Mouse (Mus musculus): ENCODE data around the gene Mapk6. TPM values are rescaled to one million over a fixed set of nuclear protein-coding genes. Genes with fewer than 3 reads are reported as not detected.

Mapk6 gene
- polyA plus RNA-seq, 1 experiment from 2014 or later: 49.8 TPM

- Histone ChIP-seq H3K36me3 (no peaks in the 10 kb centered on the region), H3K4me1 (0 out of 2 replicates have a peak, but pooled peaks cover 9% of the 10 kb centered on the region), H3K4me2 (no peak overlapping the region), H3K9ac (no peak overlapping the region), H3K27me3 (no peaks in the 10 kb centered on the region), H3K9me3 (no peaks in the 10 kb centered on the region), H3K27ac (no peak overlapping the region), H3K4me3 (no peak overlapping the region)
- no peak for ATAC-seq (ENCODE audit: insufficient number of reproducible peaks, low FRiP score, low TSS enrichment, low read depth)
- WGBS: 74% methylated on average over 6 of the region's 6 CpGs
Measured at GRCm38 (mm10) chr9:75434872-75435271, 25.1 kb upstream of the Mapk6 start.

DNA sequence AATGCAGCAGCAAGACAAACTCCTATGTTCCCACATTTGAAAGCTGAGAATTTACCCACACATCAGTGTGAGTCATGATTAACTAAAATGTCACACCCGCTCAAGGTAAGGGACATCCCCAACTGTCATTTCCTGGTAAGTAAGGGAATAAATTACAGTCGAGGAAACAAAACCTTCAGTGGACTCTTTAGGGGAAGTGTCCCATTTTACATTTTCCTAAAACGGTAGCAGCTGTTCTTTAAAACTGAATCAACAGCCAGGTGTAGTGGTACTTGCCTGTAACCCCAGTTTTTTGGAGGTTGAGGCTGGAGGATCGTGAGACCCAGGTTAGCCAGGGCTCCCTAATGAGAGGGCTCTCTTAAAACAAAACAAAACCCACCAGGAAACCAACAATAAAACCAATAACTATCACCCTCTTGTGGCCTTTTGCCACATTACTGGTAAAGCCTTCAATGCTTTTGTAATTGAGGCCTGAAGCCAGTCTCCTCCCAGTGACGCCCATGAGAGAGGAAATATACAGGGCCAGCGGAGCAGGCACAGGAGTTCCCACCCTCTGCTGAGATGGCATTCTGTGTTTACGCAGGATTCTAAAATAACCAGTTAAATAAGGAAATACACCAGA, 24.5 kb upstream of the Mapk6 start:
- H3K9me3 ChIP-seq: no peaks in the 10 kb centered on the region
- H3K4me3 ChIP-seq: no peak overlapping the region
- H3K36me3 ChIP-seq: no peaks in the 10 kb centered on the region
- ATAC-seq (ENCODE audit: insufficient number of reproducible peaks, low FRiP score, low TSS enrichment, low read depth): peak; percentile 45; the same call in 1 of the 2 replicates
- H3K4me2 ChIP-seq: no peak overlapping the region
- WGBS: 27% methylated on average over 7 of the region's 7 CpGs
- H3K27me3 ChIP-seq: no peaks in the 10 kb centered on the region
- no peak overlapping the region for H3K27ac ChIP-seq
- 0 out of 2 replicates have a peak, but pooled peaks cover 9% of the 10 kb centered on the region for H3K4me1 ChIP-seq
- H3K9ac ChIP-seq: no peak overlapping the region

DNA sequence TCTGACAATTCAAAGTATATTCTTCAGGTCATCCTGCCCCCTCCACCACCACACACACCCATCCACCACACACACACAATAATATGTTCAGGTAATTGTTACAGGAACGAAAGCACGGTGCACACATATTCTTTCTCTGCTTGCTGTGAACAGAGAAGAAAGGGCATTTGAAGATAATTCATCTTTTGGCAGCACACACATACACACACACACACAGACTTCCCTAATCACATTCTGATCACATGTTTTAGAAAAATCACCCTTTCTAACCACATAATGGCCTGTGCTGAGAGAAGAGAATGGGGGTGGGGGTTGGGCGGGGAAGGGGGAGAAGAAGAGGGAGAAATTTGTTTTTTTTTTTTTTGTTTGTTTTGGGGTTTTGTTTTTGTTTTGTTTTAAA, 22.9 kb upstream of the Mapk6 start:
- Histone ChIP-seq H3K4me2 (no peak overlapping the region), H3K36me3 (no peaks in the 10 kb centered on the region), H3K9ac (no peak overlapping the region), H3K4me3 (no peak overlapping the region), H3K4me1 (0 out of 2 replicates have a peak, but pooled peaks cover 9% of the 10 kb centered on the region), H3K27ac (no peak overlapping the region), H3K9me3 (no peaks in the 10 kb centered on the region), H3K27me3 (no peaks in the 10 kb centered on the region)
- no peak for ATAC-seq (ENCODE audit: insufficient number of reproducible peaks, low FRiP score, low TSS enrichment, low read depth)
- WGBS: 84% methylated on average over 3 of the region's 3 CpGs

DNA sequence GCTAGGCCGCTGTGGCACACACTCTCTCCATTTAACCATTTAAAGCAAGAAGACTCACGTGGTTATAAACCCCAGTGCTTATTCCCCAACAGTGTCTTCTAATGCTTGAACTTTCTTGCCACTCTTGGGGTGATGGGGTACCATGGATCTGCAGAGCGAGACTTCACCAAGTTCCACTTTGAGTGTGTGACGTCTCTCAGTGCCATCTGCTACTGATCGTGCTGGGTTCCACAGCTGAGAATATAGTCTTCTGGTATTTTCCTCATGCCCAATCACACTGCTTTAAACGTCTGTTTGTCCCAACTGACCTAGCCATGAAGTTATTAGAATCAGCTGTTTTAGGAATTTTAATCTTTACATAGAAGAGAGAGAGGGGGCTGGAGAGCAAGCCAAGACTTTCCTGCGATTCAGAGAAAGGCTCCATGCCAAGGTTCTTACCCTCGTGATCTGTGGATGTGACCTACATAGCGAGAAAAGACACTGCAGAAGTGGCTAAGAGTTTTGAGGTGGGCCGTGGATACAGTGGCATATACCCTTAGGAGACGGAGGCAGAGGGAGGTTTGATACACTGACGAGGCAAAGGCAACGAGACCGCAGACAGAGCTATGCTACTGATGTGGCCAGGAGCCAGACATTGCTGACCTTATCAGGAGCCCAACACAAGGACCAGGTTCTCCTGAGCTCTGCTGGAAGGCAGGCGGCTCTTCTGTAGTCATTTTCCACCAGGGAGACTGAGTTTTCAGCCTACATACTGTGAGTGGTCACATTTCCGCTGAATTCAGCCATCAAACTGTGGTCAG, 21.2 kb upstream of the Mapk6 start:
- 51% methylated on average over 16 of the region's 16 CpGs for WGBS
- 0 out of 2 replicates have a peak overlapping the region, but pooled peaks have one; percentile 19 for H3K27ac ChIP-seq
- no peak for ATAC-seq (ENCODE audit: insufficient number of reproducible peaks, low FRiP score, low TSS enrichment, low read depth)
- 0 out of 2 replicates have a peak, but pooled peaks cover 8% of the 10 kb centered on the region for H3K4me1 ChIP-seq
- no peak overlapping the region for H3K4me3 ChIP-seq
- no peaks in the 10 kb centered on the region for H3K27me3 ChIP-seq
- no peaks in the 10 kb centered on the region for H3K9me3 ChIP-seq
- H3K36me3 ChIP-seq: no peaks in the 10 kb centered on the region
- H3K4me2 ChIP-seq: no peak overlapping the region
- H3K9ac ChIP-seq: no peak overlapping the region

GRCm38 (mm10) chr9:75429657-75430056, 19.9 kb upstream of the Mapk6 start:
- H3K4me1 ChIP-seq: 0 out of 2 replicates have a peak, but pooled peaks cover 3% of the 10 kb centered on the region
- H3K27me3 ChIP-seq: no peaks in the 10 kb centered on the region
- no peak overlapping the region for H3K4me3 ChIP-seq
- no peak overlapping the region for H3K9ac ChIP-seq
- H3K4me2 ChIP-seq: no peak overlapping the region
- WGBS: 85% methylated on average over 1 of the region's 1 CpGs
- no peaks in the 10 kb centered on the region for H3K9me3 ChIP-seq
- no peaks in the 10 kb centered on the region for H3K36me3 ChIP-seq
- H3K27ac ChIP-seq: no peak overlapping the region
- ATAC-seq (ENCODE audit: insufficient number of reproducible peaks, low FRiP score, low TSS enrichment, low read depth): no peak

GRCm38 (mm10) chr9:75429040-75429439, 19.2 kb upstream of the Mapk6 start:
- 86% methylated on average over 2 of the region's 2 CpGs for WGBS
- Histone ChIP-seq H3K4me2 (no peak overlapping the region), H3K27me3 (no peaks in the 10 kb centered on the region), H3K9ac (no peak overlapping the region), H3K9me3 (no peaks in the 10 kb centered on the region), H3K36me3 (no peaks in the 10 kb centered on the region), H3K4me3 (no peak overlapping the region), H3K27ac (no peak overlapping the region), H3K4me1 (no peaks in the 10 kb centered on the region)
- no peak for ATAC-seq (ENCODE audit: insufficient number of reproducible peaks, low FRiP score, low TSS enrichment, low read depth)

- 75% methylated on average over 2 of the region's 2 CpGs for WGBS
- H3K9ac ChIP-seq: no peak overlapping the region
- H3K4me1 ChIP-seq: no peaks in the 10 kb centered on the region
- no peaks in the 10 kb centered on the region for H3K9me3 ChIP-seq
- no peaks in the 10 kb centered on the region for H3K36me3 ChIP-seq
- no peak overlapping the region for H3K27ac ChIP-seq
- H3K27me3 ChIP-seq: no peaks in the 10 kb centered on the region
- no peak overlapping the region for H3K4me3 ChIP-seq
- no peak overlapping the region for H3K4me2 ChIP-seq
- no peak for ATAC-seq (ENCODE audit: insufficient number of reproducible peaks, low FRiP score, low TSS enrichment, low read depth)
Measured at GRCm38 (mm10) chr9:75428274-75428600, 18.4 kb upstream of the Mapk6 start.

- no peak overlapping the region for H3K9ac ChIP-seq
- H3K9me3 ChIP-seq: no peaks in the 10 kb centered on the region
- no peak overlapping the region for H3K4me3 ChIP-seq
- H3K27me3 ChIP-seq: no peaks in the 10 kb centered on the region
- no peaks in the 10 kb centered on the region for H3K36me3 ChIP-seq
- no peak overlapping the region for H3K4me2 ChIP-seq
- 63% methylated on average over 9 of the region's 9 CpGs for WGBS
- H3K4me1 ChIP-seq: no peaks in the 10 kb centered on the region
- ATAC-seq (ENCODE audit: insufficient number of reproducible peaks, low FRiP score, low TSS enrichment, low read depth): no peak
- H3K27ac ChIP-seq: no peak overlapping the region
Measured at GRCm38 (mm10) chr9:75427366-75428273, 17.8 kb upstream of the Mapk6 start.

DNA sequence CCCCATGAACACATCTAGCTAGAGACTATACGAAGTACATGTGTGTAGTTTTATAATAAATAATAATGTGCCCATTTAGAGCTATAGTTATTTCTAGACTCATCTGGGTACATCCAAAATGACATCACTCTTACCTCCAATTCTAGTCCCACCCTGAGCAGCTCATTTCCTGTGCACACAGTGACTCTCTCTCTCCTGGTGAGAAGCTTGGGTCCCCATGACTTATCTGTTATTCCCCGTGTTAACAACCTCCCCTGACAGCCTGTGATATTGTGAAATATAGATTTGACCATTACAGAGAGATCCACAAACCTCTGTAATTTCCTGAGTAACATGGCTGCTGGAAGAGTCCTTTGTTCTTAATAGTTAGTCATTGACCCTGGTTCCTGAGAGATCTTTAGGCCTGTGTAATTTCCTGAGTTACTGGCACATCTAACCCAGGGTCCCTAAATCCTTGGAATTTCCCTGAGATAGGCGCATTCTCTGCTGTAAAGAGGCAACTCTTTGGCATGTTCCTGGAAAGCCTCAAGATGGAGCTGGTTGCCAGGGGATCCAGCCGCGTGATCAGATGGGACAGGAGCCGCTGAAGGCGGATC, 16.1 kb upstream of the Mapk6 start:
- no peak overlapping the region for H3K4me3 ChIP-seq
- H3K4me2 ChIP-seq: no peak overlapping the region
- no peak overlapping the region for H3K27ac ChIP-seq
- no peak for ATAC-seq (ENCODE audit: insufficient number of reproducible peaks, low FRiP score, low TSS enrichment, low read depth)
- H3K4me1 ChIP-seq: no peaks in the 10 kb centered on the region
- WGBS: 78% methylated on average over 7 of the region's 7 CpGs
- H3K27me3 ChIP-seq: no peaks in the 10 kb centered on the region
- H3K9ac ChIP-seq: no peak overlapping the region
- H3K9me3 ChIP-seq: no peaks in the 10 kb centered on the region
- no peaks in the 10 kb centered on the region for H3K36me3 ChIP-seq

- 69% methylated on average over 6 of the region's 6 CpGs for whole genome bisulfite sequencing
- no peaks in the 10 kb centered on the region for H3K4me1 ChIP-seq
- no peak overlapping the region for H3K4me2 ChIP-seq
- H3K27me3 ChIP-seq: no peaks in the 10 kb centered on the region
- no peak for ATAC-seq (ENCODE audit: insufficient number of reproducible peaks, low FRiP score, low TSS enrichment, low read depth)
- H3K4me3 ChIP-seq: no peak overlapping the region
- no peak overlapping the region for H3K9ac ChIP-seq
- no peaks in the 10 kb centered on the region for H3K36me3 ChIP-seq
- no peaks in the 10 kb centered on the region for H3K9me3 ChIP-seq
- no peak overlapping the region for H3K27ac ChIP-seq
Measured at GRCm38 (mm10) chr9:75424358-75425150, 14.7 kb upstream of the Mapk6 start.

GRCm38 (mm10) chr9:75423683-75424082, 13.9 kb upstream of the Mapk6 start:
- 46% methylated on average over 5 of the region's 5 CpGs for WGBS
- H3K27ac ChIP-seq: no peak overlapping the region

More at GRCm38 (mm10) chr9:75423683-75424082, 13.9 kb upstream of the Mapk6 start:
- ATAC-seq (ENCODE audit: insufficient number of reproducible peaks, low FRiP score, low TSS enrichment, low read depth): no peak
- Histone ChIP-seq H3K4me1 (no peaks in the 10 kb centered on the region), H3K9me3 (no peaks in the 10 kb centered on the region), H3K27me3 (no peaks in the 10 kb centered on the region), H3K4me2 (no peak overlapping the region), H3K36me3 (no peaks in the 10 kb centered on the region), H3K4me3 (no peak overlapping the region), H3K9ac (no peak overlapping the region)

All from limb, embryonic 15.5 days (tissue).